Mouse (Mus musculus): ENCODE data around the gene B430305J03Rik. TPM values are rescaled to one million over a fixed set of nuclear protein-coding genes. Genes with fewer than 3 reads are reported as not detected.

Gene B430305J03Rik
- polyA plus RNA-seq, 1 experiment from 2014 or later = not detected

Other genes starting within 250 kb of the B430305J03Rik start
- gene Rap2b, start 4.3 kb downstream of the B430305J03Rik start, polyA plus RNA-seq (2015; fragmentation: Nextera tagmentation; extraction: Ambion mirVana) = 2.0 and 2.2 TPM in 2 replicates

All from liver, embryonic 15.5 days (tissue).